Mouse (Mus musculus) kidney, adult 2 months (tissue): Measurements from ENCODE around the gene Sec14l2.

Experiments
- CTCF ChIP-seq: fragments of 200-500 bp; conservative IDR thresholded peaks from 2 replicates; pipeline ENCODE4 v1.5.1; 2011; ENCODE audit warnings: low read depth, mild to moderate bottlenecking, control low read depth, low read length, moderate library complexity, mixed read lengths; ENCODE audit not compliant: insufficient read depth, insufficient read length
- POLR2A ChIP-seq: fragments of 200-500 bp; IDR thresholded peaks from one replicate; pipeline ENCODE4 v1.6.1; 2011; ENCODE audit warnings: low read depth, low read length, control low read depth

DNA sequence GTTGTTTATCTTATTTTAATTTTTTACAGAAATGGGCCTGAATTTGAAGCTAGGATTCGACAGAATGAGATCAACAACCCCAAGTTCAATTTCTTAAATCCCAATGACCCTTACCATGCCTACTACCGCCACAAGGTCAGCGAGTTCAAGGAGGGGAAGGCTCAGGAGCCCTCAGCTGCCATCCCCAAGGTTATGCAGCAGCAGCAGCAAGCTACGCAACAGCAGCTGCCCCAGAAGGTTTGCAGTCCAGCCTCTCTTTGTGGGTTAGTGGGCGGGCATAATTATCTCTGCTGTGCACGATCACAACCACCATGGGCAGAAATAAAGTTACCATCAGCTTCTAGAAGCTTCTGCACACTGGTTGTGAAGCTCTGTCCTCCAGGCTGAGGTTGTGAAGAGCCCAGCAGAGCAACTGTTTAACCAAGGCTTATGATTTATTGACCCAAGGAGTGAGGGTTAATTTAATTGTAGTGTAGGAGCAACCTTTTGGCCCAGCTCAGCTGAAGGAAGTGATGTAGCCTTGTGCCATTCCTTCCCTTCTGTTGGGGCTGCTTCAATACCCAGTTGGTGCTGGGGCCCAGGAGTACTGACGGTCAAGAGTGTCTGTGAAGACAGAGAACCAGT, 43.4 kb upstream of the Sec14l2 start:
- TF ChIP-seq CTCF (no peak), POLR2A (no peak)
